Mouse (Mus musculus) liver, embryonic 14.5 days (tissue): Measurements from ENCODE around the gene Rfxank.

ENCODE experiments used
- CTCF ChIP-seq: IDR thresholded peaks from 2 replicates; pipeline ENCODE4 v1.5.1; 2016; ENCODE audit warnings: antibody characterized with exemption, low read depth, control low read depth
- EP300 ChIP-seq: IDR thresholded peaks from 2 replicates; pipeline ENCODE4 v1.6.1; 2016; ENCODE audit warnings: antibody characterized with exemption, low read depth

DNA sequence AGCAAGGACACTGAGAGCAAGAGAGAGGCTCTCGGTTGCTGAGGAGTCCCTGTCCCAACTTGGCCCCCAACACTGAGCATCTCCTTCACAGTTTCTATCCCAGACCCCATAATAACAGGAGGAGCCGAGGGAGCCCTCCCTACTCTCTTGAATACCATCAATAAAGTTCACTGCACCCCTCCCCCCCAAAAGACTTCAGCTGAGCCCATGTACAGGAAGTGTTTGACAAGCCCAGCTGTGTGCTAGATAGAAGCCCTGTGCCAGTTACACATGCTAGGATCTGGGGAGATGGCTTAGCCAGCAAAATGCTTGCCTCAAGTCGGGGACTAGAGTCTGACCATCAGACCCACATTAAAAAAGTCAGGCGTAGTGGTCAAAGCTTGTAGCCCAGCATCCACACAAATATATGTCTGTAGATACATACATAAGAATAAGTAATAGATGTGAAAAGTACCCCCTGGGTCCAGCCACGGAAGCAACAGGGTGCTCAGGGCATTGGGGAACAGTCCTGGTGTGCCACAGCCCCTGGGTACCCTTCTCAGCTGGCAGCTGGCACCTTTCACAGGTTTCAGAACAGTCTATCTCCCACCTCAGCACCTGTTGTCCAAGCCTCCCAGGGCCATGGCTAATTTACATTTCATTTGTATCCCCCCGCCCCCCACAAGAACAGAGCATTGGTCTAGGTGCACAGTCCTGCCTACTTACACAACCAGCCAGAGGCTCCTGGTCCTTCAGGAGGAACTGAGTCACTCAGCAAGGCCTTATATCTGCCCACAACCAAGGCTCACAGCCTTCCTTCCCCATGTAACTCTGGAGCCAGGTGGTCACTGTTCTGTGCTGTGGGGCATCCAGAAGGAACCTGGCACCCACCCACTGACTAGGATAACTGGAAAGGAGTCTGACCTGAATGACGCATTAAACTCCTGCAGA lies 9.0 kb upstream of the Rfxank start:
- no peak for TF ChIP-seq CTCF
- TF ChIP-seq EP300: no peak
